Mouse (Mus musculus) small intestine, adult 2 months (tissue): ENCODE results near the gene 4933411K16Rik.

Source experiments
- CTCF ChIP-seq: fragments of 200-500 bp; IDR thresholded peaks from 2 replicates; pipeline ENCODE4 v1.5.1; 2012; ENCODE audit warnings: low read depth, mild to moderate bottlenecking, control low read depth, inconsistent platforms, low read length, moderate library complexity, mixed read lengths; ENCODE audit not compliant: insufficient replicate concordance, insufficient read length; ENCODE audit errors: extremely low read depth
- POLR2A ChIP-seq: fragments of 200-500 bp; IDR thresholded peaks from 2 replicates; pipeline ENCODE4 v1.6.1; 2012; ENCODE audit warnings: low read depth, mild to moderate bottlenecking, control low read depth, inconsistent platforms, low read length, moderate library complexity

DNA sequence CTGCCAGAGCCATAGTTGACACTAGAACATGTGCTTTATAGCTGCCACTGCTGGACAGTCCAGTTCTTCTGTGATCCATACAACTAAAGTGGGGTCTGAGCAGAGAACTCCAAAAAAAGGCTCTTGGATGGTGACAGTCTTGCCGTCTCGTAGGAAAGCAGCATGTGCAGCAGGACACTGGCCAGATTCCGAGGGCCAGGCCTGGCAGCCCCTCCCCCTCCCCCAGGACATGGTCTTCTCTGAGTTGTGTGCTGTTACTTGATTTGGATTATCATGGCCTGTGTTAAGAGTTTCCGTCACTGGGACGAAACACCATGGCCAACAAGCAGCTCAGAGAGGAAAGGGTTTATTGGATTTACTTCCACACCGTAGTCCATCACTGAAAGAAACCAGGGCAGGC is 47.8 kb upstream of the 4933411K16Rik start:
- TF ChIP-seq CTCF = no peak
- TF ChIP-seq POLR2A = no peak
